Comparison of ENCODE assay signal across 19 mouse cellular contexts in the genomic region with DNA sequence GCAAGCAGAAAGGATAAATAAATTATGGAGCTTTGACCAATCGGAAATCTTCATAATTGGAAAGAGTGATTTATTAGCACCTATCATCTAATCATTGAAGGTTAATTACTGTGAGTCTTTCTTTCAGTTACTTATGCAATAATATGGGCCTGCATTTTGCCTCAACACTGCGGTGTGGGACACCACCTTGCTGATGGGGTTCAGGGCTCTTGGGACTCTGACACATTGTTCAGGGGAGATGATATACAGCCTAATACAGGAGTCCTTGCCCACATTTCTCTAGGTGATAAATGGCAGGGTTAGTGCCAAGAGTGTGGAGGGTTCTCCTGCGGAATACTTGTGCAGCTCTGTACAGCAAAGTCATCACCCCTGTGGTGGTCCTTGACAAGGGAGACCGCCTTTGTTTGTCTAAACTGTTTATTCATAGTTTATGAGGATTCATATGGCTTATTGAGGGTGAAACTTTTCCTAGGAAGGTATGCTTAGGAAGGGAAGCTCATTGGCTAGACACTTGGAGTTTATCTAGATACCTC.
DNase-seq lines count a peak whose midpoint lies in the region; ATAC-seq lines count a peak whose summit lies in the region.
"Had no signal": no experiment of that assay in that cellular context is flagged by ENCODE, and none has a peak within 500 bp of the region (broad histone marks: within the 10 kb centered on the region; RNA-seq: fewer than 3 reads in every experiment).

No protein-coding gene starts in this region.

- H3K27ac ChIP-seq in hindbrain, embryonic 12.5 days, result no peak overlapping the region
- no peak overlapping the region for H3K27ac ChIP-seq in hindbrain, embryonic 10.5 days
- H3K27ac ChIP-seq in midbrain, embryonic 11.5 days (ENCODE audit: low read depth, low read length), result no peak overlapping the region
- no peak overlapping the region for H3K27ac ChIP-seq in midbrain, embryonic 15.5 days
- H3K27ac ChIP-seq in neural tube, embryonic 14.5 days (ENCODE audit: low read depth, low read length), result no peak overlapping the region
- H3K27ac ChIP-seq: embryonic facial prominence, embryonic 10.5 days; embryonic facial prominence, embryonic 12.5 days; forebrain, embryonic 13.5 days; forebrain, embryonic 15.5 days had no signal

- no peak overlapping the region for H3K4me3 ChIP-seq in hindbrain, embryonic 12.5 days
- no peak overlapping the region for H3K4me3 ChIP-seq in hindbrain, embryonic 10.5 days
- no peak overlapping the region for H3K4me3 ChIP-seq in midbrain, embryonic 11.5 days (ENCODE audit: low read depth, low read length)
- H3K4me3 ChIP-seq in midbrain, embryonic 15.5 days, result no peak overlapping the region
- H3K4me3 ChIP-seq in neural tube, embryonic 14.5 days (ENCODE audit: low read depth, low read length), result no peak overlapping the region
- H3K4me3 ChIP-seq: embryonic facial prominence, embryonic 10.5 days; embryonic facial prominence, embryonic 12.5 days; forebrain, embryonic 13.5 days; forebrain, embryonic 15.5 days had no signal

- no peak for DNase-seq in hindbrain, embryonic 10.5 days (ENCODE audit: low spot score)
- peak; percentile 39 for DNase-seq in midbrain, embryonic 11.5 days (ENCODE audit: low spot score, missing footprints)
- DNase-seq in neural tube, embryonic 10.5 days (ENCODE audit: extremely low spot score, low spot score), result no peak
- DNase-seq in adrenal gland, postnatal 4 days (ENCODE audit: low spot score in 2 of 2), result no peak
- DNase-seq: adrenal gland, adult 2 months; adrenal gland, postnatal 10 days; adrenal gland, postnatal 25 days; cerebellum, adult 11-12 months; cerebellum, adult 2 months; cerebellum, adult 9-10 months; cerebellum, postnatal 10 days; cerebellum, postnatal 25 days had no signal

- WGBS in hindbrain, embryonic 12.5 days, result 84% methylated on average over 4 of the region's 4 CpGs
- 93% methylated on average over 4 of the region's 4 CpGs for WGBS in hindbrain, embryonic 10.5 days
- 91% methylated on average over 4 of the region's 4 CpGs for WGBS in midbrain, embryonic 11.5 days
- WGBS in midbrain, embryonic 15.5 days, result 89% methylated on average over 4 of the region's 4 CpGs
- 78% methylated on average over 4 of the region's 4 CpGs for WGBS in neural tube, embryonic 14.5 days

- ATAC-seq in hindbrain, embryonic 12.5 days (ENCODE audit: low FRiP score), result peak; percentile 60; the same call in 1 of the 2 replicates
- no peak for ATAC-seq in midbrain, embryonic 11.5 days (ENCODE audit: low FRiP score)
- no peak for ATAC-seq in midbrain, embryonic 15.5 days (replicated peaks)
- ATAC-seq in neural tube, embryonic 14.5 days (ENCODE audit: low read depth), result peak; percentile 34; the same call in 1 of the 2 replicates
- ATAC-seq: forebrain, embryonic 13.5 days; forebrain, embryonic 15.5 days had no signal

- no peak overlapping the region for H3K4me2 ChIP-seq in hindbrain, embryonic 12.5 days (replicated peaks)
- no peak overlapping the region for H3K4me2 ChIP-seq in midbrain, embryonic 11.5 days
- H3K4me2 ChIP-seq in midbrain, embryonic 15.5 days, result no peak overlapping the region
- no peak overlapping the region for H3K4me2 ChIP-seq in neural tube, embryonic 14.5 days (ENCODE audit: low read depth, low read length)
- H3K4me2 ChIP-seq: embryonic facial prominence, embryonic 12.5 days; forebrain, embryonic 13.5 days; forebrain, embryonic 15.5 days had no signal

- no peaks in the 10 kb centered on the region for H3K9me3 ChIP-seq in hindbrain, embryonic 12.5 days (replicated peaks)
- H3K9me3 ChIP-seq in hindbrain, embryonic 10.5 days, result no peaks in the 10 kb centered on the region
- no peaks in the 10 kb centered on the region for H3K9me3 ChIP-seq in midbrain, embryonic 11.5 days (ENCODE audit: control insufficient read depth, low read length)
- no peaks in the 10 kb centered on the region for H3K9me3 ChIP-seq in midbrain, embryonic 15.5 days
- no peaks in the 10 kb centered on the region for H3K9me3 ChIP-seq in neural tube, embryonic 14.5 days (ENCODE audit: control insufficient read depth, low read length)
- H3K9me3 ChIP-seq: embryonic facial prominence, embryonic 10.5 days; embryonic facial prominence, embryonic 12.5 days; forebrain, embryonic 13.5 days; forebrain, embryonic 15.5 days had no signal

- no peaks in the 10 kb centered on the region for H3K27me3 ChIP-seq in hindbrain, embryonic 12.5 days
- no peaks in the 10 kb centered on the region for H3K27me3 ChIP-seq in hindbrain, embryonic 10.5 days (ENCODE audit: insufficient read depth, poor library complexity, severe bottlenecking)
- H3K27me3 ChIP-seq in midbrain, embryonic 11.5 days (ENCODE audit: control insufficient read depth, insufficient read depth, low read length), result no peaks in the 10 kb centered on the region
- no peaks in the 10 kb centered on the region for H3K27me3 ChIP-seq in midbrain, embryonic 15.5 days (replicated peaks)
- H3K27me3 ChIP-seq in neural tube, embryonic 14.5 days (ENCODE audit: control insufficient read depth, insufficient read depth, low read length), result no peaks in the 10 kb centered on the region
- H3K27me3 ChIP-seq: embryonic facial prominence, embryonic 12.5 days; forebrain, embryonic 13.5 days; forebrain, embryonic 15.5 days had no signal

- no peak overlapping the region for H3K9ac ChIP-seq in hindbrain, embryonic 12.5 days
- no peak overlapping the region for H3K9ac ChIP-seq in midbrain, embryonic 11.5 days (ENCODE audit: low read length)
- no peak overlapping the region for H3K9ac ChIP-seq in midbrain, embryonic 15.5 days
- H3K9ac ChIP-seq in neural tube, embryonic 14.5 days (replicated peaks; ENCODE audit: low read depth, low read length), result no peak overlapping the region
- H3K9ac ChIP-seq: embryonic facial prominence, embryonic 12.5 days; forebrain, embryonic 13.5 days; forebrain, embryonic 15.5 days had no signal

- H3K36me3 ChIP-seq in hindbrain, embryonic 12.5 days, result no peaks in the 10 kb centered on the region
- H3K36me3 ChIP-seq in hindbrain, embryonic 10.5 days, result no peaks in the 10 kb centered on the region
- no peaks in the 10 kb centered on the region for H3K36me3 ChIP-seq in midbrain, embryonic 11.5 days (ENCODE audit: control insufficient read depth, insufficient read depth, low read length)
- no peaks in the 10 kb centered on the region for H3K36me3 ChIP-seq in midbrain, embryonic 15.5 days (replicated peaks)
- H3K36me3 ChIP-seq in neural tube, embryonic 14.5 days (ENCODE audit: control insufficient read depth, insufficient read depth, low read length), result no peaks in the 10 kb centered on the region
- H3K36me3 ChIP-seq: embryonic facial prominence, embryonic 10.5 days; embryonic facial prominence, embryonic 12.5 days; forebrain, embryonic 15.5 days had no signal

- H3K4me1 ChIP-seq in hindbrain, embryonic 12.5 days, result no peaks in the 10 kb centered on the region
- no peaks in the 10 kb centered on the region for H3K4me1 ChIP-seq in hindbrain, embryonic 10.5 days (replicated peaks)
- no peaks in the 10 kb centered on the region for H3K4me1 ChIP-seq in midbrain, embryonic 11.5 days (ENCODE audit: control insufficient read depth, insufficient read depth, low read length)
- no peaks in the 10 kb centered on the region for H3K4me1 ChIP-seq in midbrain, embryonic 15.5 days
- H3K4me1 ChIP-seq in neural tube, embryonic 14.5 days (ENCODE audit: control insufficient read depth, insufficient read depth, low read length), result no peaks in the 10 kb centered on the region
- H3K4me1 ChIP-seq: embryonic facial prominence, embryonic 10.5 days; embryonic facial prominence, embryonic 12.5 days; forebrain, embryonic 13.5 days; forebrain, embryonic 15.5 days had no signal

Comparison
In these comparisons a context has a peak if more than half of its experiments do, and no peak if none do; other contexts are left out.
1. ATAC-seq: peak in hindbrain, embryonic 12.5 days (single experiment) and neural tube, embryonic 14.5 days (single experiment); none in midbrain, embryonic 11.5 days (single experiment) and midbrain, embryonic 15.5 days (single experiment).